Mouse (Mus musculus) C2C12 (cell line): ENCODE data around the gene Il24. TPM values are rescaled to one million over a fixed set of nuclear protein-coding genes. Genes with fewer than 3 reads are reported as not detected.

ENCODE experiments used
- H3K27me3 ChIP-seq: one replicate; pipeline ENCODE4 v1.6.1; 2011; ENCODE audit not compliant: control insufficient read depth, insufficient read depth, insufficient read length
- H3K36me3 ChIP-seq: one replicate; pipeline ENCODE4 v1.6.1; 2011; ENCODE audit not compliant: control insufficient read depth, insufficient read depth
- H3K4me3 ChIP-seq: one replicate; pipeline ENCODE4 v1.5.1; 2011; ENCODE audit warnings: mild to moderate bottlenecking, control low read depth; ENCODE audit not compliant: poor library complexity, insufficient read depth, severe bottlenecking
- H3K79me2 ChIP-seq: one replicate; pipeline ENCODE4 v1.6.1; 2011; ENCODE audit not compliant: control insufficient read depth, insufficient read depth
- H3K79me3 ChIP-seq: one replicate; pipeline ENCODE4 v1.6.1; 2011; ENCODE audit warnings: low read depth, control low read depth
- H3ac ChIP-seq: one replicate; pipeline ENCODE3; 2011; ENCODE audit warnings: low read depth; ENCODE audit not compliant: control insufficient read depth, insufficient read length
- CEBPB ChIP-seq: IDR thresholded peaks from one replicate; pipeline ENCODE4 v1.6.1; 2011; ENCODE audit warnings: low read depth, mild to moderate bottlenecking, control low read depth, moderate library complexity
- CTCF ChIP-seq: IDR thresholded peaks from one replicate; pipeline ENCODE4 v1.5.1; 2011; ENCODE audit not compliant: control insufficient read depth, insufficient read depth, insufficient read length
- FOSL1 ChIP-seq: IDR thresholded peaks from one replicate; pipeline ENCODE4 v1.8.0; 2011; ENCODE audit warnings: mild to moderate bottlenecking, low read length; ENCODE audit not compliant: poor library complexity, insufficient read depth, severe bottlenecking
- MAX ChIP-seq: IDR thresholded peaks from one replicate; pipeline ENCODE4 v1.6.1; 2011; ENCODE audit warnings: mild to moderate bottlenecking, control low read depth
- MYOD1 ChIP-seq: IDR thresholded peaks from one replicate; pipeline ENCODE4 v1.6.1; 2011; ENCODE audit warnings: low read depth; ENCODE audit not compliant: control insufficient read depth, insufficient read length
- MYOG ChIP-seq: IDR thresholded peaks from one replicate; pipeline ENCODE4 v1.6.1; 2011; ENCODE audit not compliant: control insufficient read depth, insufficient read length; ENCODE audit errors: extremely low read depth
- USF1 ChIP-seq: IDR thresholded peaks from one replicate; pipeline ENCODE4 v1.6.1; 2011; ENCODE audit warnings: low read depth, mild to moderate bottlenecking, control low read depth, moderate library complexity
- polyA plus RNA-seq: library from polyadenylated mRNA; unstranded; fragments of >200 nt; fragmentation: generic; extraction: Trizol; gene quantifications from one replicate; pipeline ENCODE4 v1.2.1, GENCODE M21; 2012; ENCODE audit warnings: missing spikeins

Gene Il24
- polyA plus RNA-seq, 1 experiment, result not detected

DNA sequence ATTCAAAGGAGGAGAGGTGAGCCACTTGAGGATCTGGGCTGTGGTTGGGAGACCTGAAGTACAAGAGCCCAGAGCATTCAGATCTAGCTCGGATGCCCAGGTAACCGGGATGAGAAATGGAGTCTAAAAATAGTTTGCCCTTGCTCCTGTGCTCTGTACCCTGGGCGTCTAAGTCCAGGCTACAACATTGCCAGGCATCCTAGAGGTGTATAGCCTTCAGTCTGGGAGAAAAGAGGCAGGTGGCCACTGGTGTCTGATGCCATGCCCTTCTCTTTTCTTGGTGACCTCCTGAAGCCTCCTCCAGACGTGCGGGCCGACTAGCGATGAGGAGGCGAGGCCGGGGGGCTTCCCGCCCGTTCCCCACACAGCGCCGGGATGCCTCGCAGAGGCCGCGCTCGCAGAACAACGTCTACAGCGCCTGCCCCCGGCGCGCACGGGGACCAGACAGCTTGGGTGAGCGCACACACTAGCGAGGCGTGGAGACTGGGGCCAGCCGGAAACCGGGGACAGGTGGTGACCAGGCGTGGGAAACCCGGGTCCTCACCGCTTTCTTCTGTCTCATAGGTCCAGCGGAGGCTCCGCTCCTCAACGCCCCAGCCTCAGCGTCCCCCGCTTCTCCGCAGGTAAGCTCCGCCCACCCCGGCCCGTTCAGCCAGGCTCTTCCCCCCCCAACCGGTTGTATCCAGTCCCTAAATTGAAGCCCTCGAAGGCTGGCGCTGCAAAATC, 9.2 kb downstream of the Il24 start:
- Histone ChIP-seq H3K79me2 (no peaks in the 10 kb centered on the region), H3K36me3 (no peaks in the 10 kb centered on the region), H3K27me3 (peaks cover 4% of the 10 kb centered on the region), H3K4me3 (no peak overlapping the region), H3K79me3 (no peaks in the 10 kb centered on the region), H3ac (no peak overlapping the region)
- TF ChIP-seq CTCF (no peak), MYOD1 (no peak), CEBPB (no peak), MYOG (no peak), USF1 (no peak), FOSL1 (no peak), MAX (no peak)

DNA sequence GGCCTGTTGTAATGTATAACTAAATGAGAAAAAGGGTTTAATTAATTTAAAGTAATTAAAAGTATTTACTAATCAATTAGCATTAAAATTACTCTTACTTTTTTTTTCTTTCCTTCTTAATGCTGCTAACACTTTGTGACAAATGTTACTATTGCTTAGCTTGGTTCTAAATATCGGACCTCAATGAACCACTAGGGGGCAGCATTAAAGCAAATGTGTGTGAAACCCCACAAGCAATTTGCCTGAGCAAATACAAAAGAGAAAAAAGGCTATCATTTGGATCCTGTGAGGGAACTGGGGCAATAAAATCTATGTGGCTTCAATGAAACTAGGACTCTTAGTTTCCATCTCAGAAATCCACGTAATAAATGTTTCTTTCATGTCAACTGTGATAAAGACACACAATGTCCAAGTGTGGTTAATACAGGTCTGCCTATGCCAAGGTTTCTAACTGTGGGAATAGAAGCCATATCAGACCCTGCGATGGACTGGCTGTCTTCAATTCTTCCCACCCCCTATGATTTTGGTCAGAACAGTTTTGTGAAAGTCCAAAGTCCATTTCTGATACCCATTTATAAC, 10.2 kb downstream of the Il24 start:
- TF ChIP-seq MYOG (no peak), FOSL1 (no peak), USF1 (no peak), CTCF (no peak), MYOD1 (no peak), MAX (no peak), CEBPB (no peak)
- H3ac ChIP-seq, result no peak overlapping the region
- H3K79me3 ChIP-seq, result no peaks in the 10 kb centered on the region
- H3K79me2 ChIP-seq, result no peaks in the 10 kb centered on the region
- peaks cover 4% of the 10 kb centered on the region for H3K27me3 ChIP-seq
- H3K36me3 ChIP-seq, result no peaks in the 10 kb centered on the region
- H3K4me3 ChIP-seq, result no peak overlapping the region

GRCm38 (mm10) chr1:130875910-130876309, 11.3 kb downstream of the Il24 start:
- Histone ChIP-seq H3K36me3 (no peaks in the 10 kb centered on the region), H3ac (no peak overlapping the region), H3K79me3 (no peaks in the 10 kb centered on the region), H3K27me3 (peaks cover 4% of the 10 kb centered on the region), H3K4me3 (no peak overlapping the region), H3K79me2 (no peaks in the 10 kb centered on the region)
- no peak for TF ChIP-seq CEBPB
- no peak for TF ChIP-seq FOSL1
- TF ChIP-seq MYOG, result no peak
- TF ChIP-seq MAX, result no peak
- no peak for TF ChIP-seq MYOD1

- no peaks in the 10 kb centered on the region for H3K79me2 ChIP-seq
- TF ChIP-seq FOSL1, result no peak
- TF ChIP-seq MYOG, result no peak
- peak; percentile 43 for TF ChIP-seq CTCF
- peaks cover 4% of the 10 kb centered on the region for H3K27me3 ChIP-seq
- H3K79me3 ChIP-seq, result no peaks in the 10 kb centered on the region
- no peak overlapping the region for H3K4me3 ChIP-seq
- H3ac ChIP-seq, result no peak overlapping the region
- H3K36me3 ChIP-seq, result no peaks in the 10 kb centered on the region
Measured at GRCm38 (mm10) chr1:130875139-130875538, 12.1 kb downstream of the Il24 start.

GRCm38 (mm10) chr1:130872912-130873311, 14.3 kb downstream of the Il24 start:
- Histone ChIP-seq H3K79me3 (no peaks in the 10 kb centered on the region), H3K4me3 (no peak overlapping the region), H3ac (no peak overlapping the region), H3K36me3 (no peaks in the 10 kb centered on the region), H3K79me2 (no peaks in the 10 kb centered on the region), H3K27me3 (peaks cover 4% of the 10 kb centered on the region)
- TF ChIP-seq CEBPB, result no peak
- no peak for TF ChIP-seq MAX
- no peak for TF ChIP-seq MYOG
- no peak for TF ChIP-seq USF1
- no peak for TF ChIP-seq CTCF
- no peak for TF ChIP-seq MYOD1
- no peak for TF ChIP-seq FOSL1
